Comparison of ENCODE assay signal across 8 mouse cellular contexts in the genomic region with DNA sequence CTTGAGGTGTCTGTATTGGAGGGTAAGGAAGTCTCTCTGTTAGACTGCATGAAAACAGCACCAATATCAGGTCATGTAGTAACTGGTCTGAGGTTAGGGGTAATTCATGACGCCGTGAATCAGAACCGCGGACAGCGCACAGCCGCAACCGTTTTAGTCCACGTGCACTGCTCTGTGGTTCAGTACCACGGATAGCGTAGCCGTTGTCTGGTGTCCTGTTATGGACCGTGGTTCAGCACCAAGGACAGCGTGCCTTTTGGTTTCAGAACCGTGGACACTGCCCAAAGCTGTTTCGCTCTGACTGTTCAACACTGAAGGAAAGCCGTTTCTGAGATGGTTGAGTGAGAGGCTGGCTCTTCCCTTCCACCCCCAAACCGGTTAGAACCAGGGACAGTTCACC. TPM values are rescaled to one million over a fixed set of nuclear protein-coding genes. Genes with fewer than 3 reads are reported as not detected.
A peak's percentile ranks its signal among the peaks of the same experiment; 100 is the strongest.
DNase-seq lines count a peak whose midpoint lies in the region; ATAC-seq lines count a peak whose summit lies in the region.

TSS of gene Gm20715 (plus strand) at position 235 of the 400 bp plus-strand sequence.

- 2% methylated on average over 17 of the region's 17 CpGs for WGBS in hindbrain, embryonic 16.5 days

- peak; percentile 61 for ATAC-seq in hindbrain, embryonic 16.5 days

- H3K4me1 ChIP-seq in hindbrain, embryonic 16.5 days (ENCODE audit: control insufficient read depth, insufficient read depth, low read depth, low read length) = no peaks in the 10 kb centered on the region

- no peak within 1 kb of the TSS for H3K9ac ChIP-seq in hindbrain, embryonic 16.5 days (ENCODE audit: low read depth, low read length)

- no peaks in the 10 kb centered on the region for H3K27me3 ChIP-seq in hindbrain, embryonic 16.5 days (replicated peaks; ENCODE audit: control insufficient read depth, insufficient read depth, low read length)

- H3K36me3 ChIP-seq in hindbrain, embryonic 16.5 days (ENCODE audit: control insufficient read depth, insufficient read depth, low read length) = no peaks in the 10 kb centered on the region

- H3K27ac ChIP-seq in hindbrain, embryonic 16.5 days (ENCODE audit: low read depth, low read length) = no peak within 1 kb of the TSS

- no peaks in the 10 kb centered on the region for H3K9me3 ChIP-seq in hindbrain, embryonic 16.5 days (ENCODE audit: control insufficient read depth, low read length)

- no peak within 1 kb of the TSS for H3K4me3 ChIP-seq in hindbrain, embryonic 16.5 days (ENCODE audit: low read length)

- H3K4me2 ChIP-seq in hindbrain, embryonic 16.5 days (ENCODE audit: low read length) = no peak within 1 kb of the TSS

- DNase-seq in MEL-GATA-1-ER (ENCODE audit: extremely low read depth, low read depth) = peak; percentile 65
- peak; percentile 64 to 72 for DNase-seq in cerebellum, postnatal 4 days (ENCODE audit: low spot score in 2 of 2)
- DNase-seq in gastrocnemius, adult 8-10 months (ENCODE audit: low spot score in 2 of 2) = peak; percentile 83 to 87
- peak; percentile 56 to 69 for DNase-seq in layer of hippocampus, postnatal 36 days
- peak; percentile 93 for DNase-seq in lung, postnatal 25 days (ENCODE audit: low spot score)
- DNase-seq in right cerebral cortex, adult 18-20 months = peak; percentile 59
- peak; percentile 88 for DNase-seq in urinary bladder, postnatal 10 days (ENCODE audit: low spot score)

RNA-seq across cellular contexts. Expression of gene Gm20715, which starts in this region (rescaled TPM):
- total RNA-seq in gastrocnemius, adult 8-10 months (2022) = not detected
- not detected in 2 replicates for polyA plus RNA-seq in hindbrain, embryonic 16.5 days (2015; fragmentation: Nextera tagmentation; extraction: Ambion mirVana)
- under 1 TPM; 0.45 to 0.68 TPM for total RNA-seq in layer of hippocampus, postnatal 36 days (2021)

Comparison
In these comparisons a context has a peak if more than half of its experiments do, and no peak if none do; other contexts are left out.
1. Peak in DNase-seq in gastrocnemius, adult 8-10 months; RNA of the gene not detected or under 1 TPM.
2. Peak in ATAC-seq in hindbrain, embryonic 16.5 days; RNA of the gene not detected or under 1 TPM.
3. Peak in DNase-seq in layer of hippocampus, postnatal 36 days; RNA of the gene not detected or under 1 TPM.